ENCODE assay signal across 15 mouse cellular contexts in genomic region chr15:23351078-23351477, GRCm38 (mm10).
A peak's percentile ranks its signal among the peaks of the same experiment; 100 is the strongest.
DNase-seq lines count a peak whose midpoint lies in the region; ATAC-seq lines count a peak whose summit lies in the region.
"Had no signal": no experiment of that assay in that cellular context is flagged by ENCODE, and none has a peak within 500 bp of the region (broad histone marks: within the 10 kb centered on the region; RNA-seq: fewer than 3 reads in every experiment).

No protein-coding gene starts in this region.

- no peak overlapping the region for H3K27ac ChIP-seq in liver, embryonic 11.5 days (ENCODE audit: low read depth, low read length)
- H3K27ac ChIP-seq: embryonic facial prominence, embryonic 10.5 days; embryonic facial prominence, embryonic 12.5 days; forebrain, embryonic 13.5 days; forebrain, embryonic 15.5 days had no signal

- H3K9ac ChIP-seq in liver, embryonic 11.5 days (ENCODE audit: low read depth, low read length) = no peak overlapping the region
- H3K9ac ChIP-seq: embryonic facial prominence, embryonic 12.5 days; forebrain, embryonic 13.5 days; forebrain, embryonic 15.5 days; forebrain, postnatal 0 days had no signal

- H3K9me3 ChIP-seq in liver, embryonic 11.5 days (ENCODE audit: control insufficient read depth, low read length) = no peaks in the 10 kb centered on the region
- H3K9me3 ChIP-seq: embryonic facial prominence, embryonic 10.5 days; embryonic facial prominence, embryonic 12.5 days; forebrain, embryonic 13.5 days; forebrain, embryonic 15.5 days had no signal

- 67% methylated on average over 2 of the region's 2 CpGs for WGBS in liver, embryonic 11.5 days

- no peak overlapping the region for H3K4me2 ChIP-seq in liver, embryonic 11.5 days
- H3K4me2 ChIP-seq: embryonic facial prominence, embryonic 12.5 days; forebrain, embryonic 13.5 days; forebrain, embryonic 15.5 days had no signal

- H3K4me1 ChIP-seq in liver, embryonic 11.5 days (replicated peaks; ENCODE audit: control insufficient read depth, insufficient read depth, low read length) = no peaks in the 10 kb centered on the region
- H3K4me1 ChIP-seq: embryonic facial prominence, embryonic 10.5 days; embryonic facial prominence, embryonic 12.5 days; forebrain, embryonic 13.5 days; forebrain, embryonic 15.5 days had no signal

- no peaks in the 10 kb centered on the region for H3K36me3 ChIP-seq in liver, embryonic 11.5 days (ENCODE audit: control insufficient read depth, insufficient read depth, low read length)
- H3K36me3 ChIP-seq: embryonic facial prominence, embryonic 10.5 days; embryonic facial prominence, embryonic 12.5 days; forebrain, embryonic 15.5 days had no signal

- no peak for ATAC-seq in liver, embryonic 11.5 days (replicated peaks; ENCODE audit: low FRiP score)
- ATAC-seq: forebrain, embryonic 13.5 days; forebrain, embryonic 15.5 days; forebrain, postnatal 0 days had no signal

- no peaks in the 10 kb centered on the region for H3K27me3 ChIP-seq in liver, embryonic 11.5 days (replicated peaks; ENCODE audit: control insufficient read depth, insufficient read depth, low read length)
- H3K27me3 ChIP-seq: embryonic facial prominence, embryonic 12.5 days; forebrain, embryonic 13.5 days; forebrain, embryonic 15.5 days had no signal

- DNase-seq in cerebellum, adult 11-12 months = peak; percentile 22
- DNase-seq in cerebellum, adult 8-10 months = no peak
- peak; percentile 41 for DNase-seq in cerebellum, adult 9-11 months
- DNase-seq in cerebellum, postnatal 14 days = no peak
- no peak for DNase-seq in liver, embryonic 11.5 days (ENCODE audit: low spot score)
- DNase-seq: adrenal gland, adult 2 months; adrenal gland, postnatal 10 days; adrenal gland, postnatal 25 days; cerebellum, postnatal 10 days; cerebellum, postnatal 36 days; forebrain, postnatal 0 days had no signal

- no peak overlapping the region for H3K4me3 ChIP-seq in liver, embryonic 11.5 days (ENCODE audit: low read depth, low read length)
- H3K4me3 ChIP-seq: embryonic facial prominence, embryonic 10.5 days; embryonic facial prominence, embryonic 12.5 days; forebrain, embryonic 13.5 days; forebrain, embryonic 15.5 days had no signal

Comparison
In these comparisons a context has a peak if more than half of its experiments do, and no peak if none do; other contexts are left out.
1. DNase-seq: peak in cerebellum, adult 11-12 months (single experiment) and cerebellum, adult 9-11 months (single experiment); none in cerebellum, adult 8-10 months (single experiment), cerebellum, postnatal 14 days (0 of 2) and liver, embryonic 11.5 days (single experiment).